Mouse (Mus musculus): ENCODE data around the gene Rtbdn.

GRCm38 (mm10) chr8:84902367-84902919 lies 44.3 kb upstream of the Rtbdn start:
- TF ChIP-seq POLR2A (IDR thresholded peaks at IDR 0.05; ENCODE audit: control insufficient read depth, extremely low read depth, insufficient read depth, low read length, poor library complexity) (peak; percentile 8; the same call in 1 of the 2 replicates), CTCF (IDR thresholded peaks at IDR 0.05; ENCODE audit: borderline replicate concordance, control insufficient read depth, extremely low read depth, insufficient read depth, low read length, poor library complexity) (no peak)

Measured in thymus, adult 2 months (tissue).